Mouse (Mus musculus) brain, adult 2 months (tissue): ENCODE measurements at regions not wholly inside any gene's neighbourhood (a gene's known extent, or its start where the extent isn't known, plus 50 kb on each side); places are given as distances from the start of the nearest gene placed in this dataset.

Experiments
- DNase-seq: peaks from one replicate; pipeline ENCODE4 v3.0.0; 2011; ENCODE audit warnings: low read depth, low spot score

DNA sequence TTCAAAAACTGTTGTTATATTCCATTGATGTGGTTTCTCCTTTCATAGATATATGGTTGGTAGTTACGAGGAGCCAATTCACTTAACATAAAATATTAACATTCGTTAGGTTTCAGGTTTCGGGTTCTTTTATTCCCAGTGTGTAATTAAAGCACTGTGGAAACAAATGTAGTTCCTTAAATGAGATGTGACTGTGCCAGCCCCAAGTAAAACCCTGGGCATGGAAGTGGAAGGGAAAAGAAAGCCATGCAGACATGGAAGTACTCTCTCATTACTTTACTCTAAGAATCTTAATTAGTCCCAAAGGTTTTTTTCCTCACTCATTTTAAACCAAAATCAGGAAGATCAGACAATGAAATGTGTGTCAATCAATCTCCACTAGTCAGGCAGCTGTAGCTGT is 784.9 kb upstream of the Apob start:
- no peak for DNase-seq

GRCm38 (mm10) chr12:7198098-7198497 is 779.4 kb upstream of the Apob start:
- peak; percentile 45 for DNase-seq

GRCm38 (mm10) chr12:7200879-7201278 is 776.6 kb upstream of the Apob start:
- DNase-seq: no peak

GRCm38 (mm10) chr12:7215686-7216085 is 761.8 kb upstream of the Apob start:
- DNase-seq: peak; percentile 77

DNA sequence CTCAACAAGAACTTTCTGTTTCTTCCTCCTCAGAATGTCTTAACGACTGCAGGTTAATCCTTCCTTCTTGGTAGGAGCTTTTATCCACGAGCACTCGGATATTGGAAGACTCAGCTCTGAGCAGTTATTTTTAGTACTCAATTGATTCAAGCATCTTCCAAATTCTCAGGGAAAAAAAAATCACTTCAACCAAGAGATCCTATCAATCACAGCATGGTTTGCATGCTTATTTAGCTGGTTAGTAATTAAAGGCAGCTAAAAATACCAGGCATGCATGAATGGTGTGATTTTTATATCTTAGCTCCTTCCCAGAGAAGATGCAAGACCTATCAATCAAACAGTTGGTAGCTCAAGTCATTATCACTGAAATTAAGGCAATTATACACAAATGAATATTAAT is 759.9 kb upstream of the Apob start:
- DNase-seq: peak; percentile 48

DNA sequence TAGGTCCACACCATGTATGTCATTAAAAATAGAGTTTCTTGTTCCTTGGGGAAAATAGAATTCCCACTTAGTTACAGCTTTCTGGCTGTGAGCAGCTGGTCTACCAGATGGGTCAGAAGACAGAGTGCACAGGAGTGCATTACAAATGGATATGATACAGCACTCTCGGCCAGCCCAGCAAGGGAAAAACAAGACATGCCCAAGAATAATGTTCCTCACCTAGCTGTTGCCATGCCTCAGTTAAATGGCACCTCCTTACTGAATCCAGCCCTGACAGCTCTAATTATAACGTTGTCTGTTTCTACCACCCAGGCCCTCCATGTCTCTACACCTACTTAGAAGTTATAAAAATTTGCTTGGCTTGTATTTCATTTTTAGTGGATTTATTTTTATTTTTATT is 749.3 kb upstream of the Apob start:
- DNase-seq: peak; percentile 73

- peak; percentile 71 for DNase-seq
Measured at GRCm38 (mm10) chr12:7228541-7229225, 748.8 kb upstream of the Apob start.

DNA sequence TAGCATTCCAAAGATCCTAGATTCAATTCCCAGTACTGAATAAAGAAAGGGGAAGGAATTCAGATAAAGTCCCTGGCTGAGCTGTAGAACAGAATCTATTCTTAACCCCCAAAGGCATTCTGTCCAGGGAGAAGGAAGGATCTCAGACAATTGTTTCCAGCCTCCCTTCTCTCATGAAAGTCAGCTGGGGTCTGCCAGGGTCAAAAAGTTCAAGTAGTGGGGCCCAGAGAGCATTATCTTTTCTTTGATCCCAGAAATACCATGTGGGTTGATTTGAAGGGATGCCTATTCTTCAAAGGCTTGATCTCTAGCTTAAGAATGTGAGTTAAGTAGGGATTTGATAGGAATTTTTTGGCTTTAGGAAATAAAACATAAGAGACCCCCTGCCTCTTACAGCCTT is 727.1 kb upstream of the Apob start:
- DNase-seq: no peak

DNA sequence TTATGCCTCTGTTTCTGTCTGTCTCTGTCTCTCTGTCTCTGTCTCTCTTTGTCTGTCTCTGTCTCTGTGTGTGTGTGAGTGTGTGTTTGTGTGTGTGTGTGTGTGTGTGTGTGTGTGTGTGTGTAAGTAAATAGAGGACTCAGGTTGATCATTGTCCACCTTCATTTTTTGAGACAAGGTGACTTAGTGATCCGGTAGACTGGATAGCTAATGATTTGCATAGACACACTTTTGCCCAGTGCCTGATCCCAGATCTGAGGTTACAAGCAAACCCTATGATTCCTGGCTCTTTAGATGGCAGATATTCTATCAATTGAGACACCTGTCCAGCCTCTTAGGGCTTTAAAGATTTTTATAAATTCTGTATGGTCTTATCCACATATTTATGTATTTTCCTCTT is 706.9 kb upstream of the Apob start:
- DNase-seq: no peak

DNA sequence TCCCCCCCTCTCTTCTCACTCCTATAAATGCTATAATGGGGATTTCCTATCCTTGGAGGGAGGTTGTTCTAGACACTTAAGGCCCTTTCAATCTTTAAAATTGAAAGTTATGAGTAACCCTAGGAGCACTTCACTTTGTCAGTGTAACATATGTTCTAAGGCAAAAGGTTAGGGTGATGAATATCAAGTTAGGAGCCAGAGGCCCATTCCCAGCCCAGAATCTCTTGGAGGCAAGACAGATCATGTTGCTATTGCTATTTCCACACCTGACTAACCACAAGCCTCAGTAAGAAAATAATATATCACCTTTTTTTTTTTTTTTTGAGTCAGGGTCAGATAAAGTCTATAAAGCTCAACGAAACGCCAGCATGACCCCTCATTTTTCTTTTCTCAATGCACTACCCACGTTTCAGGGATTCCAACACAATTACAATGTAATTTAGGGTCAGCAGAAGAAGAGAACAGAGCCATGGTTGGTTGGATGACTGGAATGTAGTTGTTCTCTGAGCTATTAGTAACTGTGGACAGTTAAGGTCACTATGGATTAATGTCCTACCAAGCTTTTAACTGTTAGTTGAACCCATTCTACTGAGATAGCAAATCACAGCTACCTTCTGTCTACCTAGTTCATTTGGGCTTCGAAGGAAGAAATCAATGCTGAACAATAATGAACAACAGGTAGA is 693.0 kb upstream of the Apob start:
- DNase-seq: no peak

DNA sequence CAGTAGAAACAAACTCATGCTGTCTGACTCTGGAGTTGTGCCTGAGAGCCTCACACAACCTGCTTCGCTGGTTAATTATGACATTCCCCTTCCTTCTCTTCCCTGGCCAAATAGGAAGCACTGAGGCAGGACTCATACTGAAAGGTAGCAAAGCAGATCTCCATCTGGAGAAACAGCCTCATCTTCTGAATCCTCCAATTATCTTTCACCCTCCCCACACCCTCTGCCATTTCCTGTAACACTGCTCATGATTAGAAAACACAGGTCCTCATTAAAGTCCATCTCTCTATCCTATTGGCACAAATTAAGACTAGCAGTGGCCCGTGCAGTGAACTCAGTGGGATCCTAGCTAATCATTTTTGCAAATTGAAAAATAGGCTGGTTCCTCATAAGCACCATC is 685.9 kb upstream of the Apob start:
- DNase-seq: peak; percentile 4

DNA sequence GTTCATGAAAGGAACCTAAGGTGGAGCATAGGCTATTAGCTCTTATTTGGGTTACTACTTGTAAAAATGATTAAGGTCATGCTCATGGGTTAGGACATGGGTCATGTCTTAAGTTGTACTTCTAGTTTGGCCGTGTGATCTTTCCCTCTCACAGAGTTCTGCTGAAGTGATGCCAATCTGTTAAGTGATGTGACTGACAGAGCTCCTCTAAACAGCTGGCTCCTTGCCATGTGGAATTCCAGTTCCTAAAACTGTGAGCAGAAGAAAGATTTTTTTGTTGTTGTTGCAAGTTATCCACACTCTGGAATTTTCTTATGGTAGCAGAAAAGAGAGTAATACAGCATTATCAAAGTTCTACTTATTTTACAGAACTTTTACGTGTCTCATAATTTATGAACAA is 680.4 kb upstream of the Apob start:
- DNase-seq: no peak

DNA sequence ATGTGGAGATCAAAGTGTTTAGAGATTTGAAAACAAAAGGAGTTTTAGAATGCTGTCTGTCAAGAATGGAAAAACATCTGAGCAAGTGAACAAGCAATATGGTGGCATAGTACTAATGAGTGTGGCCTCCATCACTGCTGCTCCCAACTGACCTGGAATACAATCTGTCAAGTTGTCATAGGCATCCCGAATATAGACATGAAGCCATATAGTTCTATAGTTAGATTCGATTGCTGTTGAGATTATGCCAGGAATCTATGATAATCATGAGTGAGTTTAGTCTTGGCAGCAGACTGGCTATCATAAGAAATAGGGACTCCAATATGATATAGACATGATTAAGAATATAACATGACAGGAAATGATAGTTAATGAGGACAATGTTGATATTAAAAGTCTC is 656.0 kb upstream of the Apob start:
- no peak for DNase-seq

- DNase-seq: peak; percentile 80
Measured at GRCm38 (mm10) chr12:7328620-7329019, 648.8 kb upstream of the Apob start.
